Mouse (Mus musculus): ENCODE results near the gene Amacr. TPM values are rescaled to one million over a fixed set of nuclear protein-coding genes. Genes with fewer than 3 reads are reported as not detected.

The Amacr gene
- polyA plus RNA-seq, 2 experiments = 10.9 to 19.3 TPM

- no peak overlapping the region for H3K4me2 ChIP-seq (ENCODE audit: low read depth)
- no peak for TF ChIP-seq CTCF (IDR thresholded peaks at IDR 0.05; ENCODE audit: low read depth)
- no peak for TF ChIP-seq EP300 (IDR thresholded peaks at IDR 0.05; ENCODE audit: low read depth)
- H3K4me1 ChIP-seq (replicated peaks; ENCODE audit: control insufficient read depth in 2 of 2, insufficient read depth in 2 of 2, low read length in 1 of 2) = no peaks in the 10 kb centered on the region
- no peak overlapping the region for H3K27ac ChIP-seq
- H3K9me3 ChIP-seq (ENCODE audit: control insufficient read depth, low read length) = no peaks in the 10 kb centered on the region
- no peak overlapping the region for H3K9ac ChIP-seq (replicated peaks)
- 57% methylated on average over 6 of the region's 6 CpGs for WGBS (ENCODE audit: insufficient replicate concordance)
- ATAC-seq (ENCODE audit: insufficient read depth) (no peak), DNase-seq (ENCODE audit: low read depth in 3 of 3, low spot score in 3 of 3) (no peak)
- no peak overlapping the region for H3K4me3 ChIP-seq (ENCODE audit: insufficient read depth in 1 of 2, low read depth in 2 of 2, low read length in 2 of 2)
- no peaks in the 10 kb centered on the region for H3K36me3 ChIP-seq (replicated peaks; ENCODE audit: control insufficient read depth, insufficient read depth, low read depth)
- H3K27me3 ChIP-seq (ENCODE audit: control insufficient read depth, insufficient read depth, low read length) = no peaks in the 10 kb centered on the region
Measured at GRCm38 (mm10) chr15:11004646-11005045, 23.1 kb downstream of the Amacr start.

GRCm38 (mm10) chr15:11008756-11009155 is 27.2 kb downstream of the Amacr start:
- Histone ChIP-seq H3K4me1 (replicated peaks; ENCODE audit: control insufficient read depth in 2 of 2, insufficient read depth in 2 of 2, low read length in 1 of 2) (peaks cover 0 to 3% of the 10 kb centered on the region in 2 experiments; a peak in 1 of 4 replicates), H3K27me3 (ENCODE audit: control insufficient read depth, insufficient read depth, low read length) (no peaks in the 10 kb centered on the region), H3K9ac (replicated peaks) (no peak overlapping the region), H3K9me3 (ENCODE audit: control insufficient read depth, low read length) (no peaks in the 10 kb centered on the region), H3K36me3 (replicated peaks; ENCODE audit: control insufficient read depth, insufficient read depth, low read depth) (no peaks in the 10 kb centered on the region), H3K4me3 (ENCODE audit: insufficient read depth in 1 of 2, low read depth in 2 of 2, low read length in 2 of 2) (no peak overlapping the region), H3K27ac (no peak overlapping the region), H3K4me2 (ENCODE audit: low read depth) (no peak overlapping the region)
- DNase-seq (ENCODE audit: low read depth in 3 of 3, low spot score in 3 of 3) (no peak), ATAC-seq (ENCODE audit: insufficient read depth) (no peak)
- 19% methylated on average over 5 of the region's 5 CpGs for WGBS (ENCODE audit: insufficient replicate concordance)
- TF ChIP-seq EP300 (IDR thresholded peaks at IDR 0.05; ENCODE audit: low read depth) = no peak
- TF ChIP-seq CTCF (IDR thresholded peaks at IDR 0.05; ENCODE audit: low read depth) = peak; percentile 40; the same call in 1 of the 2 replicates

- Histone ChIP-seq H3K27ac (no peak overlapping the region), H3K27me3 (ENCODE audit: control insufficient read depth, insufficient read depth, low read length) (no peaks in the 10 kb centered on the region), H3K4me1 (replicated peaks; ENCODE audit: control insufficient read depth in 2 of 2, insufficient read depth in 2 of 2, low read length in 1 of 2) (peaks cover 0 to 3% of the 10 kb centered on the region in 2 experiments; a peak in 1 of 4 replicates), H3K4me3 (ENCODE audit: insufficient read depth in 1 of 2, low read depth in 2 of 2, low read length in 2 of 2) (no peak overlapping the region), H3K36me3 (replicated peaks; ENCODE audit: control insufficient read depth, insufficient read depth, low read depth) (no peaks in the 10 kb centered on the region), H3K9me3 (ENCODE audit: control insufficient read depth, low read length) (no peaks in the 10 kb centered on the region), H3K9ac (replicated peaks) (no peak overlapping the region), H3K4me2 (ENCODE audit: low read depth) (no peak overlapping the region)
- WGBS (ENCODE audit: insufficient replicate concordance) = 55% methylated on average over 11 of the region's 11 CpGs
- ATAC-seq (ENCODE audit: insufficient read depth) = peak; percentile 39; the same call in 1 of the 2 replicates
- no peak for DNase-seq (ENCODE audit: low read depth in 3 of 3, low spot score in 3 of 3)
- TF ChIP-seq CTCF (IDR thresholded peaks at IDR 0.05; ENCODE audit: low read depth) = no peak
Measured at GRCm38 (mm10) chr15:11010976-11011548, 29.5 kb downstream of the Amacr start.

- TF ChIP-seq CTCF (IDR thresholded peaks at IDR 0.05; ENCODE audit: low read depth) = no peak
- no peak for TF ChIP-seq EP300 (IDR thresholded peaks at IDR 0.05; ENCODE audit: low read depth)
- no peak overlapping the region for H3K4me2 ChIP-seq (ENCODE audit: low read depth)
- no peak overlapping the region for H3K9ac ChIP-seq (replicated peaks)
- no peak overlapping the region for H3K27ac ChIP-seq
- H3K9me3 ChIP-seq (ENCODE audit: control insufficient read depth, low read length) = no peaks in the 10 kb centered on the region
- H3K36me3 ChIP-seq (replicated peaks; ENCODE audit: control insufficient read depth, insufficient read depth, low read depth) = no peaks in the 10 kb centered on the region
- DNase-seq (ENCODE audit: low read depth in 3 of 3, low spot score in 3 of 3) = no peak
- ATAC-seq (ENCODE audit: insufficient read depth) = no peak
- WGBS (ENCODE audit: insufficient replicate concordance) = 43% methylated on average over 2 of the region's 2 CpGs
- H3K4me3 ChIP-seq (ENCODE audit: insufficient read depth in 1 of 2, low read depth in 2 of 2, low read length in 2 of 2) = no peak overlapping the region
- H3K4me1 ChIP-seq (replicated peaks; ENCODE audit: control insufficient read depth in 2 of 2, insufficient read depth in 2 of 2, low read length in 1 of 2) = peaks cover 0 to 3% of the 10 kb centered on the region in 2 experiments; a peak in 1 of 4 replicates
- H3K27me3 ChIP-seq (ENCODE audit: control insufficient read depth, insufficient read depth, low read length) = no peaks in the 10 kb centered on the region
Measured at GRCm38 (mm10) chr15:11014931-11015330, 33.4 kb downstream of the Amacr start.

GRCm38 (mm10) chr15:11026801-11027561 is 45.4 kb downstream of the Amacr start:
- DNase-seq (ENCODE audit: low read depth in 3 of 3, low spot score in 3 of 3) (peak in 1 of 3 experiments; percentile 12), ATAC-seq (ENCODE audit: insufficient read depth) (peak; percentile 65; the same call in 1 of the 2 replicates)
- Histone ChIP-seq H3K9ac (replicated peaks) (no peak overlapping the region), H3K4me1 (replicated peaks; ENCODE audit: control insufficient read depth in 2 of 2, insufficient read depth in 2 of 2, low read length in 1 of 2) (peaks cover 0 to 6% of the 10 kb centered on the region in 2 experiments; a peak in 1 of 4 replicates), H3K4me2 (ENCODE audit: low read depth) (no peak overlapping the region), H3K36me3 (replicated peaks; ENCODE audit: control insufficient read depth, insufficient read depth, low read depth) (no peaks in the 10 kb centered on the region), H3K27me3 (ENCODE audit: control insufficient read depth, insufficient read depth, low read length) (no peaks in the 10 kb centered on the region), H3K4me3 (ENCODE audit: insufficient read depth in 1 of 2, low read depth in 2 of 2, low read length in 2 of 2) (no peak overlapping the region), H3K27ac (no peak overlapping the region), H3K9me3 (ENCODE audit: control insufficient read depth, low read length) (no peaks in the 10 kb centered on the region)
- no peak for TF ChIP-seq EP300 (IDR thresholded peaks at IDR 0.05; ENCODE audit: low read depth)
- no peak for TF ChIP-seq CTCF (IDR thresholded peaks at IDR 0.05; ENCODE audit: low read depth)
- WGBS (ENCODE audit: insufficient replicate concordance) = 36% methylated on average over 4 of the region's 4 CpGs
